Mouse (Mus musculus): ENCODE data around the gene Fes. TPM values are rescaled to one million over a fixed set of nuclear protein-coding genes. Genes with fewer than 3 reads are reported as not detected.

The Fes gene
- total RNA-seq, 2 experiments from 2014 or later = 16.7 to 18.1 TPM

DNA sequence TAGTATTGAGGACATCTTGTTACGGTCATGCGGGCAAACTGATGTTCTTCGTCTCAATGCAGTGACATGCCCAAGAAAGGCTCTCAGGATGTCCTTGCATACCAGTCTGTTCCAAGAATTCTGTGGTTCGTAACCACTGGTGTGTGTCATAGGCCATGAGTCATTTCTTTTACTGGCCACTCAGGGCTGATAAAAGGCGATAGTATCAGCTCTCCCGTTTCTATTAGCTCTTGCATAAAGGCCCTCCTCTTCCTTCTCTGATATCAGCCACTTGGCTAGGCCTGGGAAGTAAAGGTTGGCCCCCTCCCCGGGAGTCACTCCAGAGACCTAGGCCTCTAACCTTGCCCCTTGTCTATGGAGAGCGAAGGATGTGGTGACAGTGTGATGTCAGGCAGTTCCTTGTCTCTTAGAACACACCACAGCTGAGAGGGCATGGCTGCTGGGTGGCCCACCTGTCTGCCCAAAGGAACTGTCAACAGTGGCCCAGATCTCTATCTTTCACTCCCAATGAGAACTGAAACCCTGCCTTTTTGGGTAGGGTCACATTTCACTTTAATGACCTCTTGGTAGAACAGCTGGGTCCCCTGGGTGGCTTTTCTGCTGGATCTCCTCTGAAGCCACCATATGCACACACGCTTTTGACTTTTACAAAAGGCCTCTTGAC lies 12.2 kb downstream of the Fes start:
- DNase-seq (ENCODE audit: low spot score in 2 of 2) = no peak

DNA sequence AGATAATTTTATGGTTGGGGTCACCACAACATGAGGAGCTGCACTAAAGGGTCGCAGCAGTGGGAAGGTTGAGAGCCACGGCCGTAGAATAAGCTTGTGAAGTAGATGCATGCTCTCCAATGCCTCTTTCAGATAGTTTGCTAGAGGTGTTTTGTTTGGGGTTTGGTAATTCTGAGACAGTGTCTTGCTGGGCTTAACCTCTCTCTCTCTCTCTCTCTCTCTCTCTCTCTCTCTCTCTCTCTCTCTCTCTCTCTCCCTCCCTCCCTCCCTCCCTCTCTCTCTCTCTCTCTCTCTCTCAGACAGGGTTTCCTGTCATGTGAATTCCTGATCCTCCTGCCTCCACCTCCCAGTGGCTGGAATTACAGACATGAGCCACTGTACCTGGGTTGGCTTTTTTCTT lies 13.0 kb downstream of the Fes start:
- DNase-seq (ENCODE audit: low spot score in 2 of 2) = no peak

DNA sequence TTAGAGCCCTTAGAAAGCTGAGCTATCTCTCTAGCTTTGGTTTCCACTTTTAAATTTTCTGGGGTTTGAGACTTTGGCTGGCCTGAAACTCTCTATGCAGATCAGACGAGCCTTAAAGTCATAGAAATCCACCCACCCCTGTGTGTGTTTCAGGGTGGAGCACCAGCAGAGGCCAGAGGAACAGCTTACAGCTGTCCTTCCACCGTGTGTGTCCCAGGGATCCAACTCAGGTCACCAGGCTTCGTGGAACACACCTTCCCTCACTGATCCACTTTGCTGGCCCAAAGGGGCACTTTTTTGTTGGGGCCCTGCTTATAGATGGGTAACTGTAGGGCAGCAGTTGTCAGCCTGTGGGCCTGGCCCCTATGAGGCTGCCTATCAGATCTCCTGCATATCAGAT lies 13.5 kb downstream of the Fes start:
- DNase-seq (ENCODE audit: low spot score in 2 of 2) = no peak

DNA sequence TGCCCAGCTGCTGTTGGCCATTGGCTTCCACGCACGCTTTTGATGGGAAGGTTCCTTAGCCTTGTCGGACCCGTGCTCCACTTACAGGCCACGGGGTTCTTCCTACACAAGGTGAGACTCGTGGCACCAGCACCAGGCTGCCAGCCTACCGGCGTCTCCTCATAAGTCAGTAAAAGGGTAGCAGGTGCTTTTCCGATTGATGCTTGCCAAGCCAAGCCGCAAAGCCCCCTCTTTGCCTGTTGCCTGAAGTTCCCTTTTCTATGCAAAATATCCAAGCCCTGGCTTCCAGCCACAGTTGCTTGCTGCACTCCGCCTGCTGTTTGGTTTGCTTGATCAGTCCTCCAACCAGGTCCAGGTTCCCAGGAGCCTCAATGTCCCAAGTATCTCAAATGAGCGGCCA lies 13.9 kb downstream of the Fes start:
- peak in 1 of 2 experiments; percentile 20 for DNase-seq (ENCODE audit: low spot score in 2 of 2)

DNA sequence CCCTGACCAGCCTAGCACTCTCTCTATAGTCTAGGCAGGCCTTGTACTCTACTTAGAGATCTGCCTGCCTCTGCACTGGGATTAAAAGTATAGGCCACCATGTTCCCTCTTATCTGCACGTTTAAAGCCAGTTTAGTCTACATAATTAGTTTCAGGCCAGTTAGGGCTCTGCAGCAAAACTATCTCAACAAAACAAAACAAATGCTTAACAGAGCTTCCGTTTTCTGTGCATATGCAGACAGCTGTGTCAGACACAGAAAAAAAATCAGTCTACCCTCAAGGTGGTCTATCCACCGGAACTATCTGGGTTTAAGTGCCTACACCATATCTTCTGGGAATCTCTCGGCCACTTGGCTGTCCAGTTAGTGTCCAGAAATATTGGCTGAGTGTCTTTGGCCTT lies 14.4 kb downstream of the Fes start:
- DNase-seq (ENCODE audit: low spot score in 2 of 2) = no peak

DNA sequence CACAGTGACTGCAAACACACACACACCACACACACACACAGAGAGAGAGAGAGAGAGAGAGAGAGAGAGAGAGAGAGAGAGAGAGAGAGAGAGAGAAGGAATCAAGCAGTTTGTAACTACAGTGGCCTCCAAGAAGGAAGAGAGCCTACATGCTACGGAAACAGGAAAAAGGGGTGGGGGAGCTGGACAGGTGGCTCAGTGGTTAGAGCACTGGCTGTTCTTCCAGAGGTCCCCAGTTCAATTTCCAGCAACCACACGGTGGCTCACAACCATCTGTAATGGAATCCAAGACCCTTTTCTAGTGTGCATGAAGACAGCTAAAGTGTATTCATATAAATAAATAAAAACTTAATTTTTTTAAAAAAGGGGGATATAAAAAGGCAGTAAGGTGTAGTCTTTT lies 15.1 kb downstream of the Fes start:
- DNase-seq (ENCODE audit: low spot score in 2 of 2) = no peak

DNA sequence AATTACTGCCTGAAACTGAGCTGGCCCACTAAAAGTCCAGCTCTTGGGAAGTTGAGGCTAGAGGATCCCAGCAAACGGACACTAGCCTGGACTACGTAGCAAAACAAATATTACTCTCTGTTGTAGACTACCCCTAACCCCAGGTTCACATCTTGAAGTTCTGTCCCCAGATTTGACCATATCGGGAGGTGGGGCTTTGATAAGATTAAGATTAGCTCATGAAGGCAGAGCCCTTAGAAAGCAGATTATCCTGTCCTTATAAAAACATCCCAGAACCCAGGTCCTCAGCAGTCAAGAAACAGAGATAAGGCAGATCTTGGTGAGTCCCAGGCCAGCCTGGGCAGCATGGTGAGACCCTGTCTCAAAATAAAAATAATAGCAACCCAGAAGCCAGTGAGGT lies 15.6 kb downstream of the Fes start:
- no peak for DNase-seq (ENCODE audit: low spot score in 2 of 2)

DNA sequence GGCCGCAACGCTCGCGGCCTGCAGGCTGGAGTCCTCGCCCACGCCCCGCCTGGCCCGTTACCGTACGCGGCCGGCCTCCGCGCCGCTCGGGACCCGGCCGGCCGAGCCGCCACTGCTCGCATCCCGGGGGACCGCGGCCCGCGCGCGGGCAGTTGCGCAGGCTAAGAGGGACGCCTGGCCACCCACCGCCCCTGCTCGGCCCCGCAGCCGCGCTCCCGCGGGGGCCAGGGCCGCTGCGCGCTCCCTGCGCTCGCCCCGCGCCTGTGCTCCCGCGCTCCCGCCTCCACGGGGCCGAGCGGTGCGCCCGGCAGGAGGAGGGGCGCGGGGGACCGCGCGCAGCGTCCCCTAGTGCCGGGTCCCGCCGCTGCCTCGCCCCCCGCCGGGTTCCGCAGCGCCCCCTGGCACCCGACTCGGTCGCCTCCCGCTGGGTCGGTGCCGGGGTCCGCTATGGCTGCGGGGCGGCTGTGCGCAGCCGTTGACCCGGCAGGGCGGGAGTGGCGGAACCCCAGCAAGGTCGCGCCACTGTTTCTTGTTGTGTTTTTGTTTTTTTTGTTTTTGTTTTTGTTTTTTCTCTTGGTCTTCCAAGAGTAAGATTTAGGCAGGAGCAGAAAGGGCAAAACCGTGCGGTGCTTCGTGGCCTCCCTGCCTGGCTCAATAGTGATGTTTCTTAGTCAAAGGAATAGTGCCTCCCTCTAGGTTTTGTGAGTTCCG lies 16.6 kb downstream of the Fes start, which contains the start of gene Man2a2:
Man2a2 (minus strand) TSS at position 335 of the 711 bp plus-strand sequence.
- DNase-seq (ENCODE audit: low spot score in 2 of 2) = peak; percentile 80 to 85

DNA sequence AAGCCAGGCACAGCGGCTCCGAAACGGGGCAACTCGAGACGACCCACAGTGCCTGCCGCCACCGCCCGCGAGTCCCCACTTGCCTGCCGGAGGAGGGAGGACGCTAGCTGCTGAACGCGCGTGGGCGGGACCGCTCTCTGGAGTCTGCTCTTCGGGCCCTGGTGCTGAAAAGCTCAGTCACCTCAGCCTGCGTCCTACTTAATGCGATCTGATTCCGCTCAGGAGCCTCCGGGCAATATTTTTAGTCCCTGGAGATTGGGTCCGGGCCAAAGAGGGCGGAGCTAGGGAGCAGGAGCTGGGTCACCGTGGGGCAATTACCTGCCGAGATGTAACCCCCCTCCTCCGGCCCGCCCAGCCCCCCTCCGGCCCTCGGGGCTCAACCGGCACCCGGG lies 17.1 kb downstream of the Fes start:
- peak; percentile 55 to 73 for DNase-seq (ENCODE audit: low spot score in 2 of 2)

DNA sequence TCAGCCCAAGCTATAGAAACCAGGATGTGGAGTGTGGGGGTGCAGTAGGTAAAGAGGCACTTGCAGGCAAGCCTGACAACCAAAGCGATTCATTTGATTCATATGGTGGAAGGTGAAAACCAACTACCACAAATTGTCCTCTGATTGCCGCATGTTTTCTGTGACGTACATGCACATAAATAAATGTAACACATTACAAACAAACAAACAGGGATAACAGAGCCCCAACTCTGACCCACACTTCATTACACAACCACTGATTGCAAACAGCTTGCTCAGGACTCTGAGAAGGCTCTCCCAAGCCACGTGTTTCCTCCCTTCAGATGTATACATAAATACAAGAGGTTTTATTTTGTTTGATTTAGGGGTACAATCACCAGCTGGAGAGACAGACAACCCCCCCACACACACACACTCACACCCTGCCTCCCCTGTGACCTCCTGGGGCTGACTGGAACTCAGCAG lies 17.7 kb downstream of the Fes start:
- DNase-seq (ENCODE audit: low spot score in 2 of 2) = no peak

DNA sequence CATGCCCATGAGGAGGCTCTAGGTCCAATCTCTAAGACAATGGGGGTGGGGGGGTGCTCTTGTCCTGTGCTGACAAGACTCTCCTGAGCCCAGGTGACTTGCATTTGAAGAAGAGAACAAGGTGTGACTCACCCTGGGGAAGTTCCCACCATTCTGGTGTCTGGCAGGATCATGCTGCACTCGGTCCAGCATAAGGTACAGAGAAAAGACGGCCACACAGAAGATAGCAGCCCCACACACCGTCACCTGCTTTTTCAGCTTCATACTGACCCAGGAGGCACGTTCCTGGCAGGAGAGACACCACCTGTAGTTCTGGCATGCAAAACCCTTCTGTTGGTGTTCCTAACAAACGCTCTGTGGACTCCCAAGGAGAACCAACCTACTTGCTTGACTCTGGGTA lies 18.3 kb downstream of the Fes start:
- DNase-seq (ENCODE audit: low spot score in 2 of 2) = no peak

DNA sequence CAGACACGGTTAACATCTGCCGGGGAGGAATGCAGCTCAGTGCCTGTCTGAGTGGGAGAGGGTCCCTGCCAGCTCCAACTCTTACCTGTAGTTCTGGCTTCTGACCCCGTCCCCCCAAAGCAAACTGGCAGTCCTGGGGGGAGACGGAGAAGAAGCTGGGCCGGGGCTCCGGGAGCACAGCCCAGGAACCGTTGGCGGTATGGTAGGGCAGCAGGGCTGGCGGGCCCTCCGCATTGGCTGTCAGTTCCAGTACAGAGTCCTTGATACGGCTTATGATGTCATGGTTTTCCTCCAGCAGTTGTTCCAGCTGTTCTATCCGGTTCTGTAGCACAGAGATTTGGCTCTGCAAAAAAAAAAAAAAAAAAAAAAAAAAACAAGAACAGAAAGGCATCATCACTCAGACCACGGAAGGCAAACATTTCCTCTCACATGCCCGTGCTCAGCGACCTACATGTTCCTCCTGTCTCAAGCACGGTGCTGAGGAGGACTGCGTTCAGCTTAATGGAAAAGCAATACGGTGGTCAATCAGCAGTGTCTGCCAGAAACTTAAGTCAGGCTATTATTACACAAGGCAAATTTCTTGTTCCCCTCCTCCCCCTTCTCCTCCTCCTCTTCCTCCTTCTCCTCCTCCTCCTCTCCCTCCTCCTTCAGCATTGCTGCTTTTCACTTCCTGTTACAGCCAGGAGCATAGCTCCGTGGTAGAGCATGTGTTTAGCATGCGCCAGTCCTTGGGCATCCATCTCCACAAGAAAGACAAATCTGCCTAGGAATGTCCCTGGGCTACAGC lies 18.9 kb downstream of the Fes start:
- DNase-seq (ENCODE audit: low spot score in 2 of 2) = no peak

DNA sequence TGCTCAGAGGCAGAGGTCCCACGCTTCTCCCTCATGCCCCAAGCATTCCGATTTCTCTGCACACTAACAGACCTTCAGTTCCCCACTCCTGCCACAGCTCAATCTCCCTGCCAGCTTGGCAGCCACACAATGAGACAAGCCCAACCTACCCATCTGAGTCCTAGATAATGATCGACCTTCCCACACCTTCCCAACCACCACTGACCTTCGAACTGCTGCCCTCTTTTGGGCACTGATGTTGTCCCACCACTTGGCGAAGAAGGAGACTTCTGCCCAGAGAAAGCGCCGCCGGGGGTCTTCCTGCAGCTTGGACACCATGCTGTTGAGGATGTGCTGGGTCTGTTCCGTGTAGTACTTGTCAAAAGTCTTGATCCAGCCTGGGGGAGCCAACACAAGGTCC lies 19.7 kb downstream of the Fes start:
- no peak for DNase-seq (ENCODE audit: low spot score in 2 of 2)

DNA sequence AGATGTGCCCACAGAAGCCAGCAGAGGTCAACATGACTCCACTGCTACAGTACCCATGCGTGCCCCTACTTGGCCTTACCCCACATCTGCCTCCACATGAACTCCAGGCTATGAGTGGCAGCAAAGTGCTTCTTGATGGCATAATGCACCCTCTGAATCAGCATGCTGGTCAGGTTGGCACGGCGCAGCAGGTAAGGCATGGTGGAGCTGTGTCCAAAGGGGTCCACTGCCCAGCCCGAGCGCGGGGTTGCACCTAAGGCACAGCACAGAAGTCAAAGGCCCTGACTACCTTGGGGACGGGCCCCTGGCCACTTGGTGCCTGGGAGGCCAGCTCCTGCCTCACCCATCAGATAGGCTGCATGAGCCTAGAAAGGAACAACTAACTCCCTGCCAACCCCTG lies 20.5 kb downstream of the Fes start:
- DNase-seq (ENCODE audit: low spot score in 2 of 2) = no peak

DNA sequence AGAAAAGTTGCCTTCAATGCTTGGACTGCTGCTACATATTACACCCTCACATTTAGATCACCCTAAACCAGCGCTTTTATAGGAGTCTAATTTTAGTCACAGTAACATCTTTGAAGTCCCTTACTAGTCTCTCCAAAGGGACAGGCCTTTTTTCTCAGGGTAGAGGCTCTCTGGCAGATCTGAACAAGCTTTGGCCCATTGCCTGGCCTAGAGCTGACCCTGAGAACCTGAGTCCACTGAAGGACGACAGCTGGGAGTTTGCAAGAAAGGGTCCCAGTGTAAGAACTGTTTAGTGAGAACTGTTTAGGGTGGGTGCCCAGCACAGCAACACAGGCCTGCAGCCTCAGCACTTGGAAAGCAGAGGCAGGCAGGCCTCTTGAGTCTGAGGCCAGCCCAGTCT lies 22.0 kb downstream of the Fes start:
- DNase-seq (ENCODE audit: low spot score in 2 of 2) = no peak

DNA sequence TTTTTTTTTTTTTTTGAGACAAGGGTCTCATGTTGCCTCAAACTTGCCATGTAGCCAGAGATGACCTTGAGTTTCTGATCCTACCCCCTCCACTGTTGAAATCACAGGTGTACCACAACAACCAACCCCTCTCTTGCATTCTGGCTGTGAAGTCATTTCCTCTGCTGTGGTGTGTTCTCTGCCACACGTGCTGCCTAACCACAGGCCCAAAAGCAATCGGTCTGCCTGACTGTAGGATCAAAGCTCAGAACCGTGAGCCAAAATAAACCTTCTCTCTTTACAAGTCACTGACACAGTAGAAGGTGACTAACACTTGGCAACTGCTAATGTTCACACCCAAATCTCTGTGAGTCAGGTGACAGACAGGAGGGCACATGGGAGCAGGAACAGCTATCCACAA lies 27.3 kb downstream of the Fes start:
- DNase-seq (ENCODE audit: low spot score in 2 of 2) = no peak

DNA sequence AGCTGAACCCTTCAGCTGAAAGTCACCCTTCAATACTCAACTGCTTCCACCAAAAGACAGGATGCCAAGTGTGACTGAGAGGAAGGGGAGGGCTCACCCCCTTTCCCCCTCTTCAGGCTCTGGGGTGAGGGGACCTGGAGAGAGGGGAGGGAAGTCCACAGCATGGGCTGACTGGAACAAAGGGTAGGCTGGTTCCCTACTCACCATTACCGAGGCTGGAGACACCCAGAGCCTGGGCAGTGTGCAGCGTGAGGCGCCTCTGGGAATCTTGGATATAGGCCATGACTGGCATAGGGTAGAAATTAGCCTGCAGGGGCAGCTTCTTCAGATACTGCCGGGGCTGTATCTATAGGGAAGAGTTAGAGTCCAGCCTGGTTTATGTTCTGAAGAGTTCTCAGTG lies 29.7 kb downstream of the Fes start:
- no peak for DNase-seq (ENCODE audit: low spot score in 2 of 2)

DNA sequence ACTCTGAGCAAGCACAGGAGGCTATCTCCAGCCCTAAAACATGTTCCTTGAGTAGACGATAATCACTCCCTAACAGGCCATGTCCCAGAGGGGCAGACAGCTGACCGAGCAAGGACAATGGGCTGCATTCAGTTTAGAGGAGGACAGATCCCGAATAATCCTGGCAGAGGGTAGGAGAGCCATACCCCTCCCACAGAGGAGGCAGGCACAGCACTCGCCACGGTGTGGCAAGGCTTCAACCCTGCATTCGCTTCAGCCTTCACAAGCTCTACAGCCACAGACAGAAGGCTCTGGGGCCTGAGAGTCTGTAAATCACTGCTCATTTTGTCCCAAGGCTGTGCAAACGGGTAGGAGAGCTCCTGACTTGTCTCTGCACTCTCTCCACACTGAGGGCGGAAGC lies 30.6 kb downstream of the Fes start:
- DNase-seq (ENCODE audit: low spot score in 2 of 2) = no peak

DNA sequence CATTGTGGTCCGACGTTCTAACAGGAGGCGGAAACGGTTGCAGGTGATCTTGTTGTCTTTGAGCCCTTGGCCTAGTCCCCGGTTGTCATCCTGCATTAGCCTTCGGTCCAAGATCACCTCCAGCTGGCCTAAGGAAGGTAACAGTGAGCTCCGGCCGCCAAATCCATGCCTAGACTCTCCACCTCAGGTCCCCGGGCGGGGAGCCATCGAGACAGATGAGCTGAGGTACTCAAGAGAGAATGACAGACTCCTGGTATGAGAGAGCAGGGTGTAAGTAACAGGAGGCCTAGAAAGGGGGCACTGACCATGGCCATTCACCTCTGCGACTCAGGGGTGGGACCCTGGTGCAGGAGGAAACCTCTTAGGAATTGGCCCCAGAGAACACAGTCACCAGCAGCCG lies 31.4 kb downstream of the Fes start:
- DNase-seq (ENCODE audit: low spot score in 2 of 2) = no peak

DNA sequence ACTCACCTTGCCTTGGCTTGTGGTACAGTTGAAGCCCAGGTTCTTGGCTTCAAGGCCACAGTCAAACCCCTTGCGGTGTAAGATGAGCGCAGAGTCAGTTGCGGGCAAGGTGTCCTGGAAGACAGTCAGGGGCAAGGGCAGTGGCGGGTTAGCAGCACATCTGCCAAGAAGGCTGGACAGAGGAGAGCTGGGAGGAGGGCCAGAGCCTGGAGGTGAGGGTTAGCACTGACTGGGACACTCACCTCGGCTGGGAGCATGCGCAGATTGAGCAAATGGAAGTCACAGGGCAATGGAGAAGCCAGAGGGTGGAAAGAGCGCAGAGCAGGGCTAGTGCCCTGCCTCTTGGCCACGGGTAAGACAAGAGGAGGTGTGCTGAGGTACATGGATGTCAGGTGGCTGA lies 34.8 kb downstream of the Fes start:
- DNase-seq (ENCODE audit: low spot score in 2 of 2) = no peak

DNA sequence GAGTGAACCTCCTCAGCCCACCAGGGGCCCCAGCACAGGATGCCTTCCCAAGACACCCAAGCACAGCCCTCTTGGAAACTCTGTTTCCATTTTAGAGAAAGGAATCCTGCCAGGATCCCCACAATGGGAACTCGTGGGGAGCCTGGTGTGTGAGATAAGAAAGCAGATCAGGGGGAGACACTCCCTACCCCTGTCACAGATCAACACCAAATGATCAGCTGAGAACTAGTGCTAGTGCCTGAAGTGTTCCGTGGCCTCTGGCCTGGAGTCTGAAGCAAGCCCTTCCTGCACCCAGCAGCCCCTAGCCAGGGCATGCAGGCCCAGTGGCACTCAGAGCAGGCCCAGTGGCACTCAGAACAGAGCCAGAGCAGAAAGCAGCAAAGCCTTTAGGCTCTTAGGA lies 36.9 kb downstream of the Fes start:
- no peak for DNase-seq (ENCODE audit: low spot score in 2 of 2)

Measured in gastrocnemius, postnatal 4 days (tissue).